Mouse (Mus musculus): Measurements from ENCODE around the gene Shld2.

The Shld2 gene

DNA sequence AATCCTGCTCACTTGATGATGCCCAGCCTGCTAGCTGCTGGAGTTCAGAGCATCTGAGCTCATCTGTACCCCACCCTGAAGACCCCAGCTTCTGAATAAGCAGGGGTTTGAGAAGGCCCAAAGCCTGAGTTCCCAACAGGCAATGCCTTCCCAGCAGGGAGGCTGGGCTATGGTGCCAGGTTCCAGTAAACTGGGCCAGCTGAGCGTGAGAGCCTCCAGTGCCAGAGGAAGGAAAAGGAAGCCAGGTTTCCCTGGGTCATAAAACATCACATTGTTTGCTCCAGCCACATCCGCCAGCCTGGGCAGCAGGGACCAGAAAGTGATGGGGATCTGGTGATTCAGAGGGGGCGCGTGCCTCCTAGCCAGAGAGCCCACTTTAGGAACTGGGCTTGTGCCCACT, 83.7 kb downstream of the Shld2 start:
- in situ Hi-C loops (cut with MboI, MseI), result no loop called here

DNA sequence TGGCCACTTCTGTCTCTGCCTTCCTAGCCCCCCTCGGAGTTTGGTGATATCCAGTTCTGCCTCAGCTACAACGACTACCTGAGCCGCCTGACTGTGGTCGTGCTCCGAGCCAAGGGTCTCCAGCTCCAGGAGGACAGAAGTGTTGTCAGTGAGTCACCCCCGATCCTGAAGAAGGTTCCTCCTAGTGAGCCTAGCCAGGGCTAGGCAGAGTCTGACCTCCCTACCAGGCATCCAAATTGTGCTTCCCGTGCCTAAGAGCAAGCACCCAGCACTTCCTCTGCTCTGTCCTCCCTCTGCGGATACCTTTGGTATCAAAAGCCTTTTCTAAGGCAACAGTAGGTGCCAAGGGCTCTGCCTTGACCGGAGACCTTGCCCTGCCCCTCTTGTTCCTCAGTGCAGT, 84.3 kb downstream of the Shld2 start:
- in situ Hi-C loops (cut with MboI, MseI), result no loop called here

- in situ Hi-C loops (cut with MboI, MseI), result no loop called here
Observed at GRCm38 (mm10) chr14:34223362-34223898, 86.9 kb downstream of the Shld2 start.

DNA sequence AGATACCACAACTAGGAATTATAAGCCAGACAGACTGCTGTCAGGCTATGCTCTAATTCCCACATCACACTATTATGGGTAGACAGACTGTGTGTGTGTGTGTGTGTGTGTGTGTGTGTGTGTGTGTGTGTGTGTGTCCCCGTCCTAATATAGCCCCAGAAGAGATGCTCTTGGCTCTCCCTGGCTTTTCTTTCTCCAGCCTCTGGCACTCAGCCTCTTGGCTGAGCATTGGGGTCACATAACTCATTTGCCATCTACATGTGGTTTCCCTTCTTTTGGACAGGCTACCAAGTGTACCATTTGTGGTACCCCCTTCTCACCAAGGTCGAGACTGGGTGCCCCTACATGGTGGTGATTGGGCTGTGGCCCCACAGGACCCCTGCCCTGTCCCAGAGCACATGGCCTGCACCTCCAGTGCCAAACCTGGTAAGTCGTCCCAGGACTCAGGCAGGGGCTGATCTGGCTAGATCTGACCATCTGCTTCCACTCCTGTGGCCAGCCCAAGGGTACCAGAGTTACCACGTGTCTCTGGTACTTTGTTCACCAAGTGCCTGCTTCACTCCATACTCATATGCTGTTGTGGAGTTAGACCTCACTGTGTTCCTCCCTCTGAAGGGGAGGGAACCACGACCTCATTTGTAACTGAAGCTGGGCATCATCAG, 88.7 kb downstream of the Shld2 start:
- in situ Hi-C loops (cut with MboI, MseI), result no loop called here

DNA sequence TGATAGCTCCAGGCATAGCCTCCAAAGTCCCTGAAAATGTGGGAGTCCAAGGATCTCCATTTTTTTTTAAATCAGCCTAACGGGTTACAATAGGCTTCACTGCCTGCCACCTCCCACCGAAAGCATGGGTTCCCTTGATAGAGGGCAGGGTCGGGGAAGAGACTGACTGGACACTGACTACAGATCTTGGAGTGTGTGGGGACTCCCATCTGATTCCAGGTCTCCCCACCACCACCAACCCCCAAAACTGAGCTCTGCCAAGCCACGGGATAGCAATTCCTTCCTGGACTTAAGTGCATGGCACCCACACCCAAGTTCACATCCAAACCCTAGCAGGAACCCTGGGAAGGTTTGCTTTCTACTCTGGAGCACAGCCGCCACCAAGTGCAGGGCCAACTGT, 89.9 kb downstream of the Shld2 start:
- in situ Hi-C loops (cut with MboI, MseI), result no loop called here

GRCm38 (mm10) chr14:34219786-34220198, 90.5 kb downstream of the Shld2 start:
- in situ Hi-C loops (cut with MboI, MseI), result no loop called here

- in situ Hi-C loops (cut with MboI, MseI), result no loop called here
Observed at GRCm38 (mm10) chr14:34219295-34219694, 91.0 kb downstream of the Shld2 start, which contains the start of gene Syt15. TSS of gene Syt15 (plus strand) at chr14:34219595.

GRCm38 (mm10) chr14:34215451-34216127, 94.7 kb downstream of the Shld2 start:
- in situ Hi-C loops (cut with MboI, MseI), result no loop called here

- in situ Hi-C loops (cut with MboI, MseI), result no loop called here
Observed at GRCm38 (mm10) chr14:34209942-34210341, 100.4 kb downstream of the Shld2 start.

GRCm38 (mm10) chr14:34209080-34209479, 101.2 kb downstream of the Shld2 start:
- in situ Hi-C loops (cut with MboI, MseI), result no loop called here

DNA sequence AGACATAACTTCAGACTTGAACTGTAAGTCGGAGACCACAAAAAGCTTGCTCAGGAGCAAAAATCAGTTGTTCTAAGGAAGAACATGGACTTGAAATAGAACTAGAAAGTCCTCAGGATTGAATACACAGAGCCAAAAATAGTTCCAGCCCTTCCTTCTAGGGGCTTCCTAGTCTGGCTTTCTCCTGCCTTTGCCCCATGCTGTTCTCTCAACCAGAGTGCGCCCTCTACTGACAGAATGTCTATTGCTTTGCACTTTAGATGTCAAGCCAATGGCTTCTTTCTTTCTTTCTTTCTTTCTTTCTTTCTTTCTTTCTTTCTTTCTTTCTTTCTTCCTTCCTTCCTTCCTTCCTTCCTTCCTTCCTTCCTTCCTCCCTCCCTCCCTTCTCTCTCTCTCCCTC, 101.6 kb downstream of the Shld2 start:
- in situ Hi-C loops (cut with MboI, MseI), result no loop called here

DNA sequence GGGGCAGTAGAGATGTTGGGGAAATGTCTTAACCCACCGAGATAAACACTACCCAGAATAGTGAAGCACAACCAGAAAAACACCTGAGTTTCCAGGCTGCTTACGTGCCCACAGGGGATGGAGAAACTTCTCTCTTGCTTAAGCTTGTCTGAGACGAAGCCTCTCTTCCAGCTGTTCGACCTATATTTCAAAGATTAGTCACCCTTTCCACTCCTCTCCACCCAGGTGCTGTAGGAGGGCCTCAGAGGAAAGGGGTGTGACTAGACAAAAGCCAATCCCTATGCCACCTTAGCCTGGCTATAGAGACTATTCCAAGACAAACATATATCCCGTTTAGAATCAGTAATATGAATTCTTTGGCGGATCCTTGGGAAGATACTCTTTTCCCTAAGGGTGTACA, 102.3 kb downstream of the Shld2 start:
- in situ Hi-C loops (cut with MboI, MseI), result no loop called here

DNA sequence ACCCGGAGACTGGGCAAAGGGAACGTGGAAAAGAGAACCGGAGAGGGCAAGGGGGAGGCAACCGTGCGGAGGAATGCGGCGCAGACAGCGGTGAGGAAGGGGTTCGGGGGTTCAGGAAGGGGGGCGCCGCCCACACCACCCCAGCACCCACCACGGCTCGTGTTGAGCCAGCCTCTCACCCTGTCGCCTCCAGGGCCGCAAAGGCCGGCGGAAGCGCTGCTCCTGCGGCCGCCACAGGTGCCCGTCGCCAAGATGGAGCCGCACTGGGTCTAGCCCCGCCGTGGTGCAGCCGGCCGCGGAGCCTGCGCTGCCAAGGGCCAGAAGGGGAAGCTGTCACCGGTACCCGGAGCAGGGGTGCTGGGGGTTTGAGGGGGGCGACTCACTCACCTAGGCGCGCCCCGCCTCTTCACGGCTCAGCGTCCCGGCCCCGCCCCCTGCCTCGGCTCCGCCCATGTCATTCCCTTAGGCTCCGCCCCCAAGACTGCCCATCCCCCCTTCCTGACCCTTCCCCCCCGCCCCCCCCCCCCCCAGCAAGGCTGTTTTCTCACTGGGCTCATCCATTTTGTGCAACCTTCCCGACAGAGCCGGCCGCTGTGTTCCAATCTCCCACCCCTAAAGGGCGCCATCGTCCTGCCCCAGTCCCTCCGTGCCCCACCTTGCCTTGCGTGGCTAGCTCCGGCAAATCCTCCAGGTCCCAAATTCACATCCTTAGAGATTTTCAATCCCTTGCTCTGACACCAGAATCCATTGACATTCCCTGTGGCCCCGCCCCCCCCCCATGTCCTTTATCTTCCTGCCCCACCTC, 108.9 kb downstream of the Shld2 start, which contains the start of gene Gprin2:
Gene Gprin2 (minus strand): TSS at position 423 of the 805 bp plus-strand sequence.
- in situ Hi-C loops (cut with MboI, MseI), result no loop called here

- in situ Hi-C loops (cut with MboI, MseI), result no loop called here
Observed at GRCm38 (mm10) chr14:34200738-34201230, 109.5 kb downstream of the Shld2 start.

DNA sequence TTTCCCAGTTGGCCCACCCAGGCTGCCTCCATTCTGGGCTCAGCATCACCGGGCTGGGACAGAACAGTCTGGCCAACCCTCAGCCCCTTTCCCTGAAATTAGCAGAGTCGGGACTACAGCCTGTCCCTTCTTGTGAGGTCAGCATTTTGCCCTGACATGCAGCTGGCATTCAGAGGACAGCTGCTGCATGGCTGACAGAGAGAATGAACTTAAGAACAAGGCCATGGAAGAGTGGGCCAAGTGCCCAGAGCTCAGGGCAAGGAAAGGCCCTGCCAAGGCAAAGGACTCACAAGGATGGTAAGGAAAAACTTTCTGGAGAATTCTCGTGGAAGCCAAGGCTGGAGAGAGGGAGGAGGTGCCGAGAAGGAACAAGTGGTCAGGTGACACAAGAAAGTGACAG, 113.6 kb downstream of the Shld2 start:
- in situ Hi-C loops (cut with MboI, MseI), result no loop called here

- in situ Hi-C loops (cut with MboI, MseI), result no loop called here
Observed at GRCm38 (mm10) chr14:34195466-34195865, 114.8 kb downstream of the Shld2 start.

DNA sequence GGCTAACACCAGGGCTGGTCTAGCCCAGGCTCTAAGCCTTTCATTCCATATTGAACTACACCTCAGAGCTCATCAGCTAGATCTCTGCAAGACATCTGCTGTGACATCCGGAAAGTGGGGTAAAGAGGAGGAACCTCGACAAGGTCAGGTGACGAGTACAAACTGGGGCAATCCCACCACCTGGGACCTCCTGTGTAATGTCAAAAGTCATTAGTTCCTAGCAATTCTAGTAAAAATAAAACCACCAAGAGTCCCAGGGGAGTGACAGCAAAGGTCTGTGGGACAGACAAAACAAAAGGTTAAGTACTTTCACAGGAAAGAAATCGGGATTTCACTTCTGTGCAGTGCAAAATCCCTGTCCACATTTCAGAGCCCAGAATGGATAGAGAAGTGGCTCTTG, 116.4 kb downstream of the Shld2 start:
- in situ Hi-C loops (cut with MboI, MseI), result no loop called here

GRCm38 (mm10) chr14:34190361-34190760, 119.9 kb downstream of the Shld2 start:
- in situ Hi-C loops (cut with MboI, MseI), result no loop called here

DNA sequence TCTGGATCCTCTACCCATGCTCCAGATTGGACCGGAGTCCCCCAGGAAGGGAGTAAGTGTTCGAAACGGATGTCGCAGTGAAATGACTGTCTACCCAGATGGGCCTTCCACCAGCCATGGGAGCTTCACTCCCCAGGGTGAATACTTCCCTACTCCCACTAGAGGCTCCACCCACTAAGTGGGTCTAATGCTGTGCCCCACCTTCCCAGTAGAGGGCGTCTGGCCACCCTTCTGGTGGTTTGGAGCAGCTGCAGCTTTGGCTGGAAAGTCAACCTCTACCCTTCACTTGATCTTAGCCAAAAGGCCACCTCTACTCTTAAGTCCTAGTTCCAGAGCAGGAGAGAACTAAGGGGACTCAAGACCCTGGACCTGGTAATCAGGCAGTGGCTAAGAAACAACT, 121.7 kb downstream of the Shld2 start:
- in situ Hi-C loops (cut with MboI, MseI), result no loop called here

Data from T-helper 1 cell (primary cell).